Mouse (Mus musculus): ENCODE measurements around the gene Gm20911. TPM values are rescaled to one million over a fixed set of nuclear protein-coding genes. Genes with fewer than 3 reads are reported as not detected.
"Not testable (repeated sequence)": the region's sequence is repeated elsewhere in the genome, so short reads cannot be mapped to it uniquely, and the experiment has no call there.

Gene Gm20911
- polyA plus RNA-seq (2015; fragmentation: Nextera tagmentation; extraction: Ambion mirVana) = not detected in 2 replicates

DNA sequence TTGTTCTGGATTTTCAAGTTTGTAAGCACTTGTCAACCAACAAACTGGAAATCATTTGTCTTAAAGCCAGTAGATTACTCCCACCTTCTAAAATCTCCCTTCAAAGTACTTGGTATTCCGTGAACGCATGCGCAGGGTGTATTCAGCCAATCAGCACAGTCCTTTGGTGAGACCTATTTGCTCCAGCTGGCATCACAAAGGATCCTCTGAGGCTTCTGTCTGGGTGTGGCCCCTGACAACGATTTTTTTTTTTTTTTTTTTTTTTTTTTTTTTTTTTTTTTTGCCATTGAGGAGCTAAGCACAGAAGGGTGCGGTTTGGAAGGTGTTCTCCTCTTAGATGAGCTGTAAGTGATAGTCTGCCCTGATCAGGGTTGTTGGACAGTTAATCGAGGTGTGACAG lies at the start of gene Gm20911:
Gene Gm20911, plus strand, starts transcription at position 301 of the 400 bp plus-strand sequence.
- H3K36me3 ChIP-seq; H3K4me3 ChIP-seq; H3K27me3 ChIP-seq (replicated peaks); H3K4me2 ChIP-seq; H3K9ac ChIP-seq; H3K4me1 ChIP-seq; ATAC-seq (ENCODE audit: extremely low read depth, insufficient number of reproducible peaks, low FRiP score, low TSS enrichment); H3K9me3 ChIP-seq; H3K27ac ChIP-seq (replicated peaks): not testable (repeated sequence)
- WGBS = no CpG with 5 or more reads among the region's 6 CpGs
